Mouse (Mus musculus) heart, embryonic 16.5 days (tissue): ENCODE measurements around the gene Slc30a2. TPM values are rescaled to one million over a fixed set of nuclear protein-coding genes. Genes with fewer than 3 reads are reported as not detected.
"Not testable (repeated sequence)": the region's sequence is repeated elsewhere in the genome, so short reads cannot be mapped to it uniquely, and the experiment has no call there.

Experiments
- ATAC-seq: fragments of 200-750 bp; cut with Nextera tagmentation; replicated peaks from 2 replicates; pipeline ENCODE4 v1.8.0; 2017; ENCODE audit warnings: moderate number of reproducible peaks; ENCODE audit not compliant: insufficient read depth, low FRiP score; ENCODE audit errors: extremely low read depth
- H3K27ac ChIP-seq: fragments of 300-500 bp; sonication (generic); 2 replicates; pipeline ENCODE4 v1.5.1; 2014; ENCODE audit warnings: mild to moderate bottlenecking, low read length, control low read depth, moderate library complexity
- H3K27me3 ChIP-seq: fragments of 300-500 bp; sonication (generic); 2 replicates; pipeline ENCODE4 v1.6.1; 2014; ENCODE audit warnings: low read length, mixed read lengths; ENCODE audit not compliant: control insufficient read depth, insufficient read depth
- H3K36me3 ChIP-seq: fragments of 300-500 bp; sonication (generic); 2 replicates; pipeline ENCODE4 v1.6.1; 2014; ENCODE audit not compliant: control insufficient read depth, insufficient read depth
- H3K4me1 ChIP-seq: fragments of 300-500 bp; sonication (generic); 2 replicates; pipeline ENCODE4 v1.6.1; 2014; ENCODE audit warnings: low read length, mixed read lengths; ENCODE audit not compliant: control insufficient read depth, insufficient read depth
- H3K4me2 ChIP-seq: fragments of 300-500 bp; sonication (generic); 2 replicates; pipeline ENCODE4 v1.6.1; 2014; ENCODE audit warnings: low read depth, mild to moderate bottlenecking, control low read depth, low read length
- H3K4me3 ChIP-seq: fragments of 300-500 bp; sonication (generic); 2 replicates; pipeline ENCODE4 v1.5.1; 2014; ENCODE audit warnings: mild to moderate bottlenecking, control low read depth, low read length
- H3K9ac ChIP-seq: fragments of 300-500 bp; sonication (generic); 2 replicates; pipeline ENCODE4 v1.6.1; 2014; ENCODE audit warnings: low read length, control low read depth
- H3K9me3 ChIP-seq: fragments of 300-500 bp; sonication (generic); replicated peaks from 2 replicates; pipeline ENCODE4 v1.6.1; 2016; ENCODE audit warnings: low read length; ENCODE audit not compliant: control insufficient read depth
- WGBS: fragments of 180-500 bp; shearing (Covaris S2); extraction: QIAGEN DNeasy Blood & Tissue Kit; methylation state at CpG from one replicate; pipeline ENCODE4 v1.1.7; 2014; 5-methylcytosine and 5-hydroxymethylcytosine counted together
- polyA plus RNA-seq: library from polyadenylated mRNA; unstranded; fragments of >200 nt; fragmentation: Nextera tagmentation; extraction: Ambion mirVana; gene quantifications from 2 replicates; pipeline ENCODE4 v1.2.1, GENCODE M21; 2015

Gene Slc30a2
- polyA plus RNA-seq, 1 experiment from 2014 or later: 0.42 TPM

DNA sequence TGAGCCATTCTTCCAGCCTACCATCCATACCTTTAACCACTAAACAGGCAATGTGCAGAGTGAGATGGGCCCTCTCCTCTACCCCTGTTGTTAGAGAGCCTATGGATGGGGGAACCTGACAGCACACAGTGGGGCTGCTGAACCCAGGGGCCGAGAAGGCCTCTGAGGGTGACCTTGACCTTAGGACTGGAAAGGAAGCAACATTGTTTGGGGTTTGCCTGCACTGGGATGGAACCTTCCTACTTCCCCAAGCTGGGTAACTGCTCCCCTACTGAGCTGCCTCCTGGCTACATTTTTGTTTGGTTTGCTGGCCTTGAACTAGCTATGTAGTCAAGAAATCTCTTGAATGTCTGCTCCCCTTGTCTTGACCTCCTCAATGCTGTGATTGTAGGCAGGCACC, 31.3 kb downstream of the Slc30a2 start:
- no peaks in the 10 kb centered on the region for H3K9me3 ChIP-seq
- WGBS: 41% methylated on average over 1 of the region's 1 CpGs
- ATAC-seq: no peak
- H3K36me3 ChIP-seq: no peaks in the 10 kb centered on the region
- no peak overlapping the region for H3K27ac ChIP-seq
- H3K9ac ChIP-seq: no peak overlapping the region
- no peak overlapping the region for H3K4me3 ChIP-seq
- peaks cover 18% of the 10 kb centered on the region for H3K27me3 ChIP-seq
- no peak overlapping the region for H3K4me2 ChIP-seq
- peaks cover 17% of the 10 kb centered on the region for H3K4me1 ChIP-seq

DNA sequence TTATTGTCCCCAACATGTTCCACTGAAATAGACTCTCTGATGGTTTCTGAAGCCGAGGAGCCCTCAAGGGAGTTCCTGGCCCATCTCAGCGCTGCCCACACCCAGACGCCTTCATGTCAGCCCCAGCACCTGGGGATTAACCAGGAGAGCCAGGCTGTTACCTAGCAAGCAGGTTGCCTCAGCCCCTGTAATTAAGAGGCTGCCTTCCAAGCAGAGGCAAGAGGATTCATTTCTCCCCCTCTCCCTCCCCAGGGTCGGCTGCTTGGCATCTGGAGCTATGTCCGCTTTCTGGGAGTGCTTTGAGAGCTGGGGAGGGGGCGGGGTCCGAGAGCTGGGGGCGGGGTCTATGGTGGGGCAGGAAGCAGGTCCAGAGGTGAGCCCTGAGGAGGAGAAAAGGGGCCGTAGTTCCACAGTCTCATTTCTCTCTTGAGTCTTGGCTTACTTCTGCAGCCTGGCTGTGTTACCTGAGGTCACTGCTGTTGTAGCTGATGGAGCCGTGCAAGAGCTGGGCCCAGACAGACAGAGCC, 35.2 kb downstream of the Slc30a2 start:
- WGBS: 35% methylated on average over 10 of the region's 10 CpGs
- H3K36me3 ChIP-seq: no peaks in the 10 kb centered on the region
- H3K4me1 ChIP-seq: no peaks in the 10 kb centered on the region
- no peaks in the 10 kb centered on the region for H3K27me3 ChIP-seq
- no peaks in the 10 kb centered on the region for H3K9me3 ChIP-seq
- H3K27ac ChIP-seq: no peak overlapping the region
- H3K4me2 ChIP-seq: no peak overlapping the region
- no peak for ATAC-seq
- H3K4me3 ChIP-seq: no peak overlapping the region
- H3K9ac ChIP-seq: no peak overlapping the region

DNA sequence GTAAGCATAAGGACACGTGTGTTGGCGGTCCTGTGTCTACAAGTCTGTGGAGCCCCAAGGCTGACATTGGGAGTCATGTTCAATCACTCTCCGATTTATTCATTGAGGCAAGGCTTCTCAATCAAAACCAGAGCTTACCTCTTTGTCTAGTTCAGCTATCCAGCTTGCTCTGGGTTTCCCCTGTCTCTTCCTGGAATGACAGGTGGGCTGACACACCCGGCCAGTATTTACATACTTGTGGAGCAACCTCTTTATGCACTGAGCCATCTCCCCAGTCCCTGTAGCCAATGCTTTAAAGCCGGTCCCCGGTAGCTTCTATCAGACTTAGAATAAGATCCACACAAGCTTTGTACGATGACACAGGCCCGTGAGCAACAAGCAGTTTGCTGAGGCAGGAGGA, 36.5 kb downstream of the Slc30a2 start:
- Histone ChIP-seq H3K9me3 (no peaks in the 10 kb centered on the region), H3K4me2 (no peak overlapping the region), H3K27me3 (no peaks in the 10 kb centered on the region), H3K36me3 (no peaks in the 10 kb centered on the region), H3K4me1 (no peaks in the 10 kb centered on the region), H3K9ac (no peak overlapping the region), H3K27ac (no peak overlapping the region), H3K4me3 (no peak overlapping the region)
- 80% methylated on average over 8 of the region's 8 CpGs for WGBS
- no peak for ATAC-seq

DNA sequence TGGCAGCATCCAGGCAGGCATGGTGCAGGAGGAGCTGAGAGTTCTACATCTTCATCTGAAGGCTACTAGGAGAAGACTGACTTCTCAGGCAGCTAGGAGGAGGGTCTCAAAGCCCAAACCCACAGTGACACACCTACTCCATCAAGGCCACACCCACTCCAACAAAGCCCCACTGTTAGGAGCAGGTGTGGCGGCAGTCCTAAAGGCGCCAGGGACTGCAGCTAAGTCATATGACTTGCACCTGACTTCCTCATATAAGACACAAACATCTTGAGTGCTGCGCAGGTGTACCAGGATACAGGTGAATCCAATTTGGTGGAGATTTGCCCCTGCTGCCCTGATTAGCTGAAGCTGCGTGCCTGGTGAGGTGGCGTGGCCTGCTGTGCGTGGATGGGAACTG, 40.8 kb downstream of the Slc30a2 start, which contains the start of gene Extl1:
TSS of gene Extl1 (minus strand) at position 101 of the 400 bp plus-strand sequence.
- WGBS: 94% methylated on average over 2 of the region's 6 CpGs
- not testable (repeated sequence) for H3K27me3 ChIP-seq, H3K4me1 ChIP-seq, H3K36me3 ChIP-seq, ATAC-seq, H3K27ac ChIP-seq, H3K9me3 ChIP-seq, H3K4me2 ChIP-seq, H3K9ac ChIP-seq, H3K4me3 ChIP-seq

DNA sequence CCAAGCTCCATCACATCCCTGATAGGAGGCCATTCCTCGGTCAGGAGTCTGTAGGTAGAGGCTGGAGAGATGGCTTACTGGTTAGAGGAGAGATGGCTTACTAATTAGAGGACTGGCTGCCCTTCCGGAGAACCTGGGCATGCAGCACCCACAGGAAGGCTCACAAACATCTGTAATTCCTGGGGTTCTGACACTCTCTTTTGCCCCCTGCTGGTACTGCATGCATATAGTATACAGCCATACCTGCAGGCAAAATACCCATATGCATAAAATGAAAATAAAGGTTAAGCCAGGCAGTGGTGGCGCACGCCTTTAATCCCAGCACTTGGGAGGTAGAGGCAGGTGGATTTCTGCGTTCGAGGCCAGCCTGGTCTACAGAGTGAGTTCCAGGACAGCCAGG, 44.3 kb downstream of the Slc30a2 start:
- Histone ChIP-seq H3K9ac (no peak overlapping the region), H3K27me3 (no peaks in the 10 kb centered on the region), H3K9me3 (peaks cover 4% of the 10 kb centered on the region; the same call in 1 of the 2 replicates), H3K4me3 (no peak overlapping the region), H3K36me3 (no peaks in the 10 kb centered on the region), H3K4me2 (no peak overlapping the region), H3K27ac (no peak overlapping the region), H3K4me1 (peaks cover under 1% of the 10 kb centered on the region; the same call in 1 of the 2 replicates)
- ATAC-seq: no peak
- WGBS: 61% methylated on average over 6 of the region's 6 CpGs

DNA sequence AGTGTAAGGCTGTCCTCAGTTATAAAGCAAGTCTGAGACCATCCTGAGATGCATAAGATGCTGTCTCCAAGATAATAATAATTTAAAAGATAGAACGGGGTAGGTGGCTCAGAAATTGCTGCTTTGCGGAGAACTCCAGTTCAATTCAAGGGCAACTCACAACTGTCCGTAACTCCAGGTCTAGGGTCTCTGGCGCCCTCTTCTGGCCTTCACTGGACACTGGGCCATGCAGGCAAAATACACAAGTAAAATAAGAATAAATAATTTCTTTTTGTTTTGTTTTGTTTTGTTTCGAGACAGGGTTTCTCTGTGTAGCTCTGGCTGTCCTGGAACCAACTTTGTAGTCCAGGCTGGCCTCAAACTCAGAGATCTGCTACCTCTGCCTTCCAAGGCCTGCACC, 45.4 kb downstream of the Slc30a2 start:
- 18% methylated on average over 5 of the region's 5 CpGs for WGBS
- ATAC-seq: no peak
- no peak overlapping the region for H3K27ac ChIP-seq
- H3K27me3 ChIP-seq: no peaks in the 10 kb centered on the region
- no peaks in the 10 kb centered on the region for H3K36me3 ChIP-seq
- no peak overlapping the region for H3K4me2 ChIP-seq
- peaks cover 3% of the 10 kb centered on the region; the same call in 1 of the 2 replicates for H3K4me1 ChIP-seq
- no peak overlapping the region for H3K9ac ChIP-seq
- H3K4me3 ChIP-seq: no peak overlapping the region
- H3K9me3 ChIP-seq: peaks cover 4% of the 10 kb centered on the region; the same call in 1 of the 2 replicates

DNA sequence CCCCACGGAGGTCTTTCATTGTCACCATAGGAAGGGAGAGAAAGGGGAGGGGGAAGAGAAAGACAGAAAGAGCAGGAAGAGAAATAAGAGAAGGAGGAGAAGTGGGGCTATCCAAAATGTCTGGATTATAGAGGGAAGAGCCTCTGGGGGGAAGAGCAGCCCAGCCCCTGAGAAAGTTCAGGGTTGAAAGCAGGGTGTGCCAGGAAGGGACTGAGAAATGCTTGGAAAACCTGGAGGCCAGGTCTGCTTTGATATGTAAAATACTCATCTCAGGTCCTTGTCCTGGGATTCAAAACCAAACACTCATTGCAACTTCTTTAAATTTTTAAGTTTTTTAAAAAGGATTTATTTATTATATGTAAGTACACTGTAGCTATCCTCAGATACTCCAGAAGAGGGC, 48.7 kb downstream of the Slc30a2 start:
- no peak for ATAC-seq
- peaks cover 3% of the 10 kb centered on the region; the same call in 1 of the 2 replicates for H3K4me1 ChIP-seq
- no peaks in the 10 kb centered on the region for H3K27me3 ChIP-seq
- no peaks in the 10 kb centered on the region for H3K36me3 ChIP-seq
- no peak overlapping the region for H3K4me3 ChIP-seq
- WGBS: 81% methylated on average over 1 of the region's 1 CpGs
- H3K4me2 ChIP-seq: no peak overlapping the region
- H3K9me3 ChIP-seq: peaks cover 4% of the 10 kb centered on the region; the same call in 1 of the 2 replicates
- H3K9ac ChIP-seq: no peak overlapping the region
- H3K27ac ChIP-seq: no peak overlapping the region

DNA sequence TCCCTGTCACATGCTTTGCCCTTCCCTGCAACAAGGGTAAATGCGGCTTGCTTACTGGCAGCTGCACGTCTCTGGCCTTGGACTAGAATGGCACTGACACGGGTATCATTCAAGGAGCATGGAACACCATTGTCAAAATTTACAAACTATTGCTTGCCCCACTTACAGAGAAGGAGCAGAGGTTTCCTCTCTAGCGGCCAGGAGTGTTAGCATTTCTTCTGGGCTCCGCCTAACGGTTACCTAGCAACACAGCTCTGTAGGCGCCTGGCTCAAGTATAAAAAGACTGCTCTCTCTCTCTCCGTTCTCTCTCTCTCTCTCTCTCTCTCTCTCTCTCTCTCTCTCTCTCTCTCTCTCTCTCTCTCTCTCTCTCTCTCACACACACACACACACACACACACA, 49.6 kb downstream of the Slc30a2 start:
- H3K36me3 ChIP-seq: no peaks in the 10 kb centered on the region
- no peaks in the 10 kb centered on the region for H3K27me3 ChIP-seq
- peaks cover 4% of the 10 kb centered on the region for H3K4me1 ChIP-seq
- WGBS: 20% methylated on average over 8 of the region's 8 CpGs
- peaks cover 4% of the 10 kb centered on the region; the same call in 1 of the 2 replicates for H3K9me3 ChIP-seq
- H3K27ac ChIP-seq: no peak overlapping the region
- no peak overlapping the region for H3K4me2 ChIP-seq
- ATAC-seq: no peak
- no peak overlapping the region for H3K4me3 ChIP-seq
- no peak overlapping the region for H3K9ac ChIP-seq

DNA sequence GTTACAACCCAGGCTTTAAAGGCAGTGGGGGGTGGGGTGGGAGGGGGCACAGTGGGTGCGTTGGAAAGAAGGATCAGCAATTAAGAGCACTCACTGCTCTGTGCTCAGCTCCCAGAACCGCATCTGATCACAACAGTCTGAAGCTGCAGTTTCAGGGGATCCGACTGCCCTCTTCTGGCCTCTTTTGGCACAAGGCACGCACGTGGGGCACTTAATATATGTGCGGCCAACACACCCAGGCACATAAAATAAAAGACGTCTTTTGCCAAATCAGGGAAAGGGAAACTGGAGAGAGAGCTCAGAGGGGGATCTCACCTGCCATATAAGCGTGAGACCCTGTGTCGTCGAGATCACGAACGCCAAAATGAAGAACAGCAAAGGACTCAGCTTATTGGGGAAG, 50.0 kb downstream of the Slc30a2 start:
- H3K4me3 ChIP-seq: no peak overlapping the region

More for the DNA sequence above, 50.0 kb downstream of the Slc30a2 start:
- no peak overlapping the region for H3K27ac ChIP-seq
- H3K4me1 ChIP-seq: peaks cover 8% of the 10 kb centered on the region
- no peaks in the 10 kb centered on the region for H3K27me3 ChIP-seq
- H3K9me3 ChIP-seq: peaks cover 4% of the 10 kb centered on the region; the same call in 1 of the 2 replicates
- no peaks in the 10 kb centered on the region for H3K36me3 ChIP-seq
- ATAC-seq: no peak
- WGBS: 23% methylated on average over 12 of the region's 12 CpGs
- no peak overlapping the region for H3K9ac ChIP-seq
- no peak overlapping the region for H3K4me2 ChIP-seq
